Mouse (Mus musculus): Measurements from ENCODE around the gene Platr25. TPM values are rescaled to one million over a fixed set of nuclear protein-coding genes. Genes with fewer than 3 reads are reported as not detected.
"Not testable (repeated sequence)": the region's sequence is repeated elsewhere in the genome, so short reads cannot be mapped to it uniquely, and the experiment has no call there.

The Platr25 gene
- total RNA-seq (2021): 6.4 and 9.1 TPM in 2 replicates
- long read RNA-seq, partial matches to known transcripts: 0 of 2 reads
- long read RNA-seq, other reads (novel, unspliced or antisense): 1 of 2 reads

DNA sequence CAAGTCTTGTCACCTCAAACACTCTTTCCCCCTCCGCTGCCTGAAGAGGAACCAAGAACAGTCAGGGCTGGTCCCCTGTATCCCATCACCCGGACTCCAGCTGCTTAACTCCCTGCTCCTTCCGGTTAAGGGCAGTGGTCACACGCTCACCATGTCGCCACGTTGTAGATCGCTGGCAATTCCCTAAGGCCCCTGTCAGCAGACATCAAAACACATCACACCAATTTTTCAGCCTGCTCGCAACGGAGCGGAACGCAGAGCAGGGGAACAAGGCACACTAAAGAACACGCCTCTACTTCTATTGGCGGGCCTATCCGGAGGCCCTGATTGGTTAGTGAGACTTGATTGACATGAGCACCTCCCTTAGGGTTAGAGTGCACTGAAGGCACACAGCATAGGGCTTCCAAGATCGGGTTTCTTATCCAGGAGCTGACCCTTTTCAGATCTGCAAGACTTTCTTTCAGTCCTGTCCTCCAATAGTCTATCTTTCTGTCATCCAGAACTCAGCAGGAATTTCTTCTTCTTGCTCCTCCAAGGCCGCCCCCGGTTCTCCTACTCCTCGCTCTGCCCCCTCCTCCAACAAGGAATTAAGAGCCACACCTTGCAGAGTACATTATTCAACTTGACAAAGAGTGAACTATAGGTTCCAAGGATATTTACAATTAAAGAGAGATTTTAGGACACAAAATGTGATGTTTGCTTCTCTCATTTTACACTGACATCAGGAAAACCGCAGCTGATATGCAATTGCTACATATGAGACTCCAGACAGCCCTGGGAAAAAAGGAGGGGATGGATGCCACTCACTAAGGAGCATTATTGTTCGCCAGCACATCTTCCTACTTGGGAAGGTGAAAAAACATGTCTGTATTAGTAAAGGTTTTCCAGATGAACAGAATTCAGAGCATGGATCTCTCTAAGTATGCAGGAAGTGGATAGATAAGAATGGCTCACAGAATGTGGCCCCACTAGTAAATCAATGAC, at the start of gene Platr25:
TSS of gene Platr25 (minus strand) at position 278 of the 984 bp plus-strand sequence.
- DNase-seq: peak; percentile 34

DNA sequence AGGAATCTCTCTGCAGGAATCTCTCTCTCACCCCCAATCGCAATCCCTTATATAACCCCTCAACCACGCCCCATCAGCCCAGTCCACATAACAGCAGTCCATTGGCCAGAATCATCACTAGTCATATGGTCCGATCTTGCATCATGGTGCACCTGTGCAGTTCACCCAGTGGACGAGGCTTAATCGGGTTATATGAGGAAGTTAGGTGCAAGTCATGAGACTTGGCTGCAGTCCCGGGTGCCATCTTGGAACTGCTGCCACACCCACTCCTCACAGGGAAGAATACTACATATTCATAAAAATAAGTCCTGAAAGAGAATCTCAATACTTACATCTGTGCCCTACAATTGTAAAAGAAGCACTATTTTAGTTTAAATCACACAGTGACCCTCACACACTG, 47.5 kb upstream of the Platr25 start:
- not testable (repeated sequence) for DNase-seq

DNA sequence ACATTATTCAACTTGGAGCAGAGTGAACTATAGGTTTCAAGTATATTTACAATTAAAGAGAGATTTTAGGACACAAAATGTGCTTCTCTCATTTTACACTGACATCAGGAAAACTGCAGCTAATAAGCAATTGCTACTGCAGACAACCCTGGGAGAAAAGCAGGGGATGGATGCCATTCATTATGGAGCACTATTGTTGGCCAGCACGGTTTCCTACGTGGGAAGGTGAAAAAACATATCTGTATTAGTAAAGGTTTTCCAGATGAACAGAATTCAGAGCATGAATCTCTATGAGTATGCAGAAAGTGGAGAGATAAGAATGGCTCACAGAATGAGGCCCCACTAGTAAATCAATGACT, 25.6 kb upstream of the Platr25 start:
- not testable (repeated sequence) for DNase-seq

DNA sequence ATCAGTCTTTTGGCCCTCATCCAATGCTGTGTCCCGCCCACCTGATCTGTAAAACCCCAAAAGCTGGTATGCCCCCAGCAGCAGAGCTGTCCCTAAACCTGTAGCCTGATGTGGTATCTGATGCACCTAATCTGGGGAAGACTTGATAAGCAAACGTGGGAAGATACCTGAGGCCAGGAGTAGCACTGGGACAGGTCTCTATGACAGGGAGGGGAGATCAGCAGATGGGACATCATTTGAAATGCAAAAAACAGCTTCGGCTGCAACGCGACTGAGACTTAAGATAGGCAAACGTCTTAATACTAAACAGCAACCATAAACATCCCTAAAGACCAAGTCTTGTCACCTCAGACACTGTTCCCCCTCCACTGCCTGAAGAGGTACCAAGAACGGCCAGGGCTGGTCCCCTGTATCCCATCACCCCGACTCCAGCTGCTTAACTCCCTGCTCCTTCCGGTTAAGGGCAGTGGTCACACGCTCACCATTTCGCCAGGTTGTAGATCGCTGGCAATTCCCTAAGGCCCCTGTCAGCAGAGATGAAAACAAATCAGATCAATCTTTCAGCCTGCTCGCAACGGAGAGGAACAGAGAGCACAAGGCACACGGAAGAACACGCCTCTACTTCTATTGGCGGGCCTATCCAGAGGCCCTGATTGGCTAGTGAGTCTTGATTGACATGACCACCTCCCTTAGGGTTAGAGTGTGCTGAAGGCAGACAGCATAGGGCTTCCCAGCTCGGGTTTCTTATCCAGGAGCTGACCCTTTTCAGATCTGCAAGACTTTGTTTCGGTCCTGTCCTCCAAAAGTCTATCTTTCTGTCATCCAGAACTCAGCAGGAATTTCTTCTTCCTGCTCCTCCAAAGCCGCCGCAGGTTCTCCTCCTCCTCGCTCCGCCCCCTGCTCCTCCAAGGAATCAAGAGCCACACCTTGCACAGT, 25.0 kb upstream of the Platr25 start, which contains the start of gene Gm5141:
TSS of gene Gm5141 (minus strand) at position 610 of the 936 bp plus-strand sequence.
- DNase-seq: peak; percentile 8

DNA sequence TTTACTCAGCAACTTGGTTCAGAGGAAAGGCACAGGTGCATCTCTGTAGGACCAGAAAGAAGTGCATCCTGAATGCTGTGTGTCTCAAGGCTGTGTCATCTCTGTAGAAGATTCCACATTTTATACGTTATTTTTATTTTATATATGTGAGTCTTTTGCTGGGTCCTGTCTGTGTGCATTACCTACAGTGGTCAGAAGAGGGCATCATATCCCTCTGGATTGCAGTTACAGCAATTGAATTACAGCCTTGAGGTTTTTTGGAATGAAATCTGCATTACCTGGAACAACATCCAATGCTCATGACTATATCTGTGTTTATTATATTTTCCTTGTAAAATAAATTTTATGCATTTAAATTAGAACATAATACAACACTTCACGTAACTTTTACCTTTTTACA, 3.3 kb upstream of the Platr25 start:
- DNase-seq: not testable (repeated sequence)

DNA sequence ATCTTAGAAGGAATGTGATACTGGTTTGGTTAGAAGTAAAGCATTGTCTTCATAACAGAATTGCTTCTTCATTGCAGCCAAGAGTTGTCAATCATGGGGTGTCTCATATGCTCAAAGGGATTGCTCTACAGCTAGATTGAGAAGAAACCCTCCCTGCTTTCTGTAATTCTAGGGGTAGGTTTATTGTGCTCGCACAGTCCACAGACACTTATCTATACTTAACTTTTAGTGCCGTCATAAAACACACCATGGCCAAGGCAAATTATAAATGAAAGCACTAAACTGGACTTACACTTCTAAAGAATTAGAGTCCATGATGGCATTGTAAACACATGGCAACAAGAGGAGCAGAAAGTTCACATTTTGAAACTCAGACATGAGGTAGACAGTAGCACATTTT, 27.2 kb downstream of the Platr25 start:
- DNase-seq: no peak

DNA sequence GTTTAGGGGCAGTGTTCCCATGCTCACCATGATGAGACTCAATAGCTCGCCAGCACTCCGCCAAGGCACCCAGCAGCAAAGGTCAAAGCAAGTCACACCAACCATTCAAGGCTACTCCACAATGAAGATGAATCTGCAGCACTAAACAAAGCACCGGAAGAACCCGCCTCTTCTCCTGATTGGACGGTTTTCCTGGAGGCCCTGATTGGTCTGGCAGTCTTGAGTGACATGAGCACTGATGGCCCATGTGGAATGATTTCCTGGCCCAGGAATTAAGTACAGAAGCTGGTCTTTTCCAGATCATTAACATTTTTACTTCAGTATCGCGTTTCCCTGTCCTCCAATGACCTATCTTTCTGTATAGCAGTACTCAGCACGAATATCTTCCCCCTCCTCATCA, 47.9 kb downstream of the Platr25 start:
- DNase-seq: not testable (repeated sequence)

DNA sequence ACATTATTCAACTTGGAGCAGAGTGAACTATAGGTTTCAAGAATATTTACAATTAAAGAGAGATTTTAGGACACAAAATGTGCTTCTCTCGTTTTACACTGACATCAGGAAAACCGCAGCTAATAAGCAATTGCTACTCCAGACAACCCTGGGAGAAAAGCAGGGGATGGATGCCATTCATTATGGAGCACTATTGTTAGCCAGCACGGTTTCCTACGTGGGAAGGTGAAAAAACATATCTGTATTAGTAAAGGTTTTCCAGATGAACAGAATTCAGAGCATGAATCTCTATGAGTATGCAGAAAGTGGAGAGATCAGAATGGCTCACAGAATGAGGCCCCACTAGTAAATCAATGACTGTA, 75.2 kb downstream of the Platr25 start:
- not testable (repeated sequence) for DNase-seq

DNA sequence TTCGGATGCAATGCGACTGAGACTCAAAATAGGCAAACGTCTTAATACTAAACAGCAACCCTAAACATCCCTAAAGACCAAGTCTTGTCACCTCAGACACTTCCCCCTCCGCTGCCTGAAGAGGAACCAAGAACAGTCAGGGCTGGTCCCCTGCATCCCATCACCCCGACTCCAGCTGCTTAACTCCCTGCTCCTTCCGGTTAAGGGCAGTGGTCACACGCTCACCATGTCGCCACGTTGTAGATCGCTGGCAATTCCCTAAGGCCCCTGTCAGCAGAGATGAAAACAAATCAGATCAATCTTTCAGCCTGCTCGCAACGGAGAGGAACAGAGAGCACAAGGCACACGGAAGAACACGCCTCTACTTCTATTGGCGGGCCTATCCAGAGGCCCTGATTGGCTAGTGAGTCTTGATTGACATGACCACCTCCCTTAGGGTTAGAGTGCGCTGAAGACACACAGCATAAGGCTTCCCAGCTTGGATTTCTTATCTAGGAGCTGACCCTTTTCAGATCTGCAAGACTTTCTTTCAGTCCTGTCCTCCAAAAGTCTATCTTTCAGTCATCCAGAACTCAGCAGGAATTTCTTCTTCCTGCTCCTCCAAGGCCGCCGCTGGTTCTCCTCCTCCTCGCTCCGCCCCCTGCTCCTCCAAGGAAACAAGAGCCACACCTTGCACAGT, 75.8 kb downstream of the Platr25 start:
- DNase-seq: peak; percentile 2

DNA sequence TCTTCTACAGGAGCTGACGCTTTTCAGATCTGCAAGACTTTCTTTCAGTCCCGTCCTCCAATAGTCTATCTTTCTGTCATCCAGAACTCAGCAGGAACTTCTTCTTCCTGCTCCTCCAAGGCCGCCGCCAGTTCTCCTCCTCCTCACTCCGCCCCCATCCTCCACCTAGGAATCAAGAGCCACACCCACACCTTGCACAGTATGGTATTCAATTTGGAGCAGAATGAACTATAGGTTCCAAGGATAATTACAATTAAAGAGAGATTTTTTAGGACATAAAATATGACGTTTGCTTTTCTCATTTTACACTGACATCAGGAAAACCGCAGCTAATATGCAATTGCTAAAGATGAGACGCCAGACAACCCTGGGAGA, 107.2 kb downstream of the Platr25 start:
- no peak for DNase-seq

DNA sequence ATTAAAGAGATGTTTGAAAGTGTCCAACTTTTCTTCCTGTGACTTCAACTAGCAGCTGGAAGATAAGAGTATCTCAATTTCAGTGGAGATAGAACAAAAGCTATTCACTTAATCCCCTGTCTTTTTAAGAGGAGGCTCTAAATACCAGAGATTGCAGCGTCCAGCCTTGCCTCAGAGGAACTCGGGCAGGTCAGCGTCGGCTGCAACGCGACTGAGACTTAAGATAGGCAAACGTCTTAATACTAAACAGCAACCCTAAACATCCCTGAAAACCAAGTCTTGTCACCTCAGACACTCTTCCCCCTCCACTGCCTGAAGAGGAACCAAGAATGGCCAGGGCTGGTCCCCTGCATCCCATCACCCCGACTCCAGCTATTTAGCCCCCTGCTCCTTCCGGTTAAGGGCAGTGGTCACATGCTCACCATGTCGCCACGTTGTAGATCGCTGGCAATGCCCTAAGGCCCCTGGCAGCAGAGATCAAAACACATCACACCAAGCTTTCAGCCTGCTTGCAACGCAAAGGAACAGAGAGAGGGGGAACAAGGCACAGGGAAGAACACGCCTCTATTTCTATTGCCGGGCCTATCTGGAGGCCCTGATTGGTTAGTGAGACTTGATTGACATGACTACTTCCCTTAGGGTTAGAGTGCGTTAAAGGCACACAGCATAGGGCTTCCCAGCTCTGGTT, 107.7 kb downstream of the Platr25 start:
- DNase-seq: peak; percentile 43

DNA sequence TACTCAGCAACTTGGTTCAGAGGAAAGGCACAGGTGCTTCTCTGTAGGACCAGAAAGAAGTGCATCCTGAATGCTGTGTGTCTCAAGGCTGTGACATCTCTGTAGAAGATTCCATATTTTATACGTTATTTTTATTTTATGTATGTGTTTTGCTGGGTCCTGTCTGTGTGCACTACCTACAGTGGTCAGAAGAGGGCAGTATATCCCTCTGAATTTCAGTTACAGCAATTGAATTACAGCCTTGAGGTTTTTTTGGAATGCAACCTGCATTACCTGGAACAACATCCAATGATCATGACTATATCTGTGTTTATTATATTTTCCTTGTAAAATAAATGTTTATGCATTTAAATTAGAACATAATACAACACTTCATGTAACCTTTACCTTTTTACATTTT, 133.4 kb downstream of the Platr25 start:
- not testable (repeated sequence) for DNase-seq

DNA sequence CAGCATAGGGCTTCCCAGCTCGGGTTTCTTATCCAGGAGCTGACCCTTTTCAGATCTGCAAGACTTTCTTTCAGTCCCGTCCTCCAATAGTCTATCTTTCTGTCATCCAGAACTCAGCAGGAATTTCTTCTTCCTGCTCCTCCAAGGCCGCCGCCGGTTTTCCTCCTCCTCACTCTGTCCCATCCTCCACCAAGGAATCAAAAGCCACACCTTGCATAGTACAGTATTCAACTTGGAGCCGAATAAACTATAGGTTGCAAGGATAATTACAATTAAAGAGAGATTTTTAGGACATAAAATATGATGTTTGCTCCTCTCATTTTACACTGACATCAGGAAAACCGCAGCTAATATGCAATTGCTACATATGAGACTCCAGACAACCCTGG, 136.2 kb downstream of the Platr25 start:
- not testable (repeated sequence) for DNase-seq

DNA sequence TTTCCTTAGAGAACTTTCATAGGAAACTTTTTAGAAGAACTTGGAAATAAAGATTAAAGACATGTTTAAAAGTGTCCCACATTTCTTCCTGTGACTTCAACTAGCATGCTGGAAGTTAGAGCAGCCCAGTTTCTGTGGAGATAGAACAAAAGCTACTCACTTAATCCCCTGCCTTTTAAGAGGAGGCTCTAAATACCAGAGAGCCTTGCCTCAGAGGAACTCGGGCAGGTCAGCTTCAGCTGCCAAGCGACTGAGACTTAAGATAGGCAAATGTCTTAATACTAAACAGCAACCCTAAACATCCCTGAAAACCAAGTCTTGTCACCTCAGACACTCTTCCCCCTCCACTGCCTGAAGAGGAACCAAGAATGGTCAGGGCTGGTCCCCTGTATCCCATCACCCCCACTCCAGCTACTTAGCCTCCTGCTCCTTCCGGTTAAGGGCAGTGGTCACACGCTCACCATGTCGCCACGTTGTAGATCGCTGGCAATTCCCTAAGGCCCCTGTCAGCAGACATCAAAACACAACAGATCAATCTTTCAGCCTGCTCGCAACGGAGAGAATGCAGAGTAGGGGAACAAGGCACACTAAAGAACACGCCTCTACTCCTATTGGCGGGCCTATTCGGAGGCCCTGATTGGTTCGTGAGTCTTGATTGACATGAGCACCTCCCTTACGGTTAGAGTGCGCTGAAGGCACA, 136.8 kb downstream of the Platr25 start, which contains the start of gene 6720489N17Rik:
TSS of gene 6720489N17Rik (minus strand) at position 606 of the 700 bp plus-strand sequence.
- peak; percentile 69 for DNase-seq

Small RNA genes lying within 50 kb of the gene (microRNA-seq; reads per million reads assigned to microRNA genes)
- gene Gm24020 (0 reads per million in 2 experiments), gene Gm24588 (0 reads per million in 2 experiments), gene Mir713 (0 reads per million in 2 experiments)

Other genes with a start within 250 kb of the Platr25 start
- gene Zfp935, start 202.2 kb downstream of the Platr25 start, total RNA-seq (2021): not detected in 2 replicates
- gene Zfp934, start 189.5 kb downstream of the Platr25 start, total RNA-seq (2021): 6.5 and 9.3 TPM in 2 replicates
- gene 6720489N17Rik, start 136.5 kb downstream of the Platr25 start, total RNA-seq (2021): 0.95 and 2.3 TPM in 2 replicates
- gene Gm5141, start 25.1 kb upstream of the Platr25 start, total RNA-seq (2021): 2.6 and 2.8 TPM in 2 replicates
- gene Fbp2, start 97.7 kb upstream of the Platr25 start, total RNA-seq (2021): 2.9 and 3.2 TPM in 2 replicates
- 0.70 and 10.3 TPM in 2 replicates for gene Fbp1, start 127.6 kb upstream of the Platr25 start, total RNA-seq (2021)
- gene 2010111I01Rik, start 204.2 kb upstream of the Platr25 start, total RNA-seq (2021): 127 and 153 TPM in 2 replicates

Measured in adrenal gland, postnatal 25 days (tissue).